Mouse (Mus musculus): ENCODE data around the gene Cnot10. TPM values are rescaled to one million over a fixed set of nuclear protein-coding genes. Genes with fewer than 3 reads are reported as not detected.

Cnot10 gene
- total RNA-seq, 2 experiments from 2014 or later, result 31.3 to 37.0 TPM

DNA sequence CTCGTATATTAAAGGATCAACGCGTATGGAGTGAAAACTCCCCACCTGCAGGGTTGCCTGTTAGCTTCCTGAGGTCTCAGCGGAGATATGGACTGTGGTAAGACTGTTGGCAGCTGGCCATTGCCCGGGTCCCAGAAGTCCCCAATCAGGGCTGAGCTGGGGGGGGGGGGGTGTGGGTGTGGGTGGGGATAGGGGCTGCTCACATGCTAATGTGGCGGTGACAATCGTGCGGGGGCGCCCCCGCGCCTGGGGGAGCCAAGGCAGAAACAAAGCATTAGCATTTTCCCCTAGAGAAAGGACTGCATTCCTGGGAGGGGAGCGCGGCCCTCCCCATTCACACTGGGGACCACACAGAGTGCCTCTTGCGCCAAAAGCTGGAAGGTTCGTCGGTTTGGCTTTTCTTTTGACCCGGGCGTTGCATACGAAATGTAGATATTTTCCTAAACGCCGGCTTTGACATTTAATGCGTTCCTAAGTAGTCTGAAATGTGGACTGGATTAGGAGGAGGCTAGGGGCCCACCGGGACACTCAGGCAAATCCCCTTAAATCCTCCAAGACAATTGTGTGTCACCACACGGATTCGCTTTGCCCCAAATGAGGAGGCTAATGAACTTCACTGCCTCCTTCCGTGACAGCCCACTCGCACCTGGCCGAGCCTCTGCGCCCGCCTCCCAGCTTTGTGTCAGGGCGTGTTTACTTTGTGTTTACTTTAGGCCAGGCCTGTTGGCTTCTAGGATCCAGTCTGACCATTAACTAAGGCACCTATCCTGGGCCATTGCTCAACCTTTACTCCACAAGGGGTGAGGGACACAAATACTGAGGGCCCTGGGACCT lies 55.6 kb downstream of the Cnot10 start:
- no peak for DNase-seq (ENCODE audit: low spot score in 2 of 2)

DNA sequence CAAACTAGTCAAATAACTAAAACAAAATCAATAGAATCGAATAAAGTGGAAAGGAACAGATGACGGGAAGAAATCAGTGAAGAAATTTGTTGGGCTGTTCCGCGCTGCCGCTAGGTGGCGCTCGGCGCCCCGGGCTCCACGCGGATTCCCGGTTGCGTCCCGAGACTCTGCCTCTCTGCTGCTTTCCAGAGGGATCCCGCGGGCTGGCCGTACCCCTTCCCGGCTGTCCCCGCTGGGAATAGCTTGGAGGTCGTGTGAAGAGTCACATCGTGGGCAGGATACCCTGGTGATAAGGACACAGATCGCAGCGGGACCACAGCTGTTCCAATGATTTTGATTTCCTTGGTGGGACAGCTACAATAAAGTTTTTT lies 56.2 kb downstream of the Cnot10 start:
- peak; percentile 60 to 74 for DNase-seq (ENCODE audit: low spot score in 2 of 2)

DNA sequence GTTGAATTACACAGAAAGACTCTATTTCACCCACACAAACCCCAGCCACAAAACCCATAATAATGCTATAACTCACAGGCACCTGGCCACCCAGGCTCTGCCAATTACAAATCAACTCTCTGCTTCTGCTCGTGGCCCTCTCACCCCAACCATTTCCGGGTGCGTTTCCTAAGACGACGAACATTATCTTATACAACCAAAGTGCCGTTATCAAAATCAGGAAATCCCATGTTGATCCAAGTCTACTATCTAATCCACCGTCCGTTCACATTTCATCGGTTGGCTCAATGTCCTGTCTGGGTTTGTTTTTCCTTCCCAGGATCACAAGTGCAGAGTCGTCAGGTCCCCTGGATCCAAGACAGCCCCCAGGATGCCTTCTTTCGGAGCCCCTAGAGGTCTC lies 61.3 kb downstream of the Cnot10 start:
- DNase-seq (ENCODE audit: low spot score in 2 of 2), result no peak

DNA sequence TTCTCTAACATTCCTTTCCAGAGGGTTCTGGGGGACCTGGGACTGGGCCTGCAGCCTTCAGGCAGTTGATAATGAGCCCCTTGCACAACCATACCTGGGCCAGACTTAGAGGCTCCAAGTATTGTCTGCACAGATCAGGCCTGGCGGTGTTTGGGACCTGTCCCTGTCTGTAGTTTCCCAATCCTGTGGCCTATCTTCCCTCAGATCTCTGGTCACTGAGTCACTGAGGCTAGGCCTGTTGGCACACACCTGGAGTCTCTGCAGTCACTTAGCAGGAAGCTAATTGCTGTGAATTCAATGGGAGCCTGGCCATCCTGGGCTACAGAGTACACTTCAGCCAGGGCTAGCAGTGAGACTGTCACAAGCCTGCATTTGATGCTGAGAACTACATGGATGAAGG lies 64.0 kb downstream of the Cnot10 start:
- DNase-seq (ENCODE audit: low spot score in 2 of 2), result no peak

DNA sequence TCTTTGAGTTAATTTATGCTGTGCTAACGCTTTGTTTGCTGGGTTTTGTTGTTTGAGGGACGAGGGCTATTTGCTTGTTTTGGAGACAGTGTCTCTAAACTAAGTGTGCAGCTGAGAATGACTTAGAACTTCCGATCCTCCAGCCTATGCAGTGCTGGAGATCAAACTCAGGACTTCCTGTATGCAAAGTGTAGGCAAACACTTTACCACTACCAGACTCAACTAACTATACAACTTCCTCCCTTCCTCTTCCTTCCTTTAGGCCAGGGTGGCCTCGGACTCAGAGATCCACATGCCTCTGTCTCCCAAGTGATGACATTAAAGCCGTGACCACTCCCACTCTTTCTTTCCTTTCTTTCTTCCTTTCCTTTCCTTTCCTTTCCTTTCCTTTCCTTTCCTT lies 66.5 kb downstream of the Cnot10 start:
- DNase-seq (ENCODE audit: low spot score in 2 of 2), result no peak

DNA sequence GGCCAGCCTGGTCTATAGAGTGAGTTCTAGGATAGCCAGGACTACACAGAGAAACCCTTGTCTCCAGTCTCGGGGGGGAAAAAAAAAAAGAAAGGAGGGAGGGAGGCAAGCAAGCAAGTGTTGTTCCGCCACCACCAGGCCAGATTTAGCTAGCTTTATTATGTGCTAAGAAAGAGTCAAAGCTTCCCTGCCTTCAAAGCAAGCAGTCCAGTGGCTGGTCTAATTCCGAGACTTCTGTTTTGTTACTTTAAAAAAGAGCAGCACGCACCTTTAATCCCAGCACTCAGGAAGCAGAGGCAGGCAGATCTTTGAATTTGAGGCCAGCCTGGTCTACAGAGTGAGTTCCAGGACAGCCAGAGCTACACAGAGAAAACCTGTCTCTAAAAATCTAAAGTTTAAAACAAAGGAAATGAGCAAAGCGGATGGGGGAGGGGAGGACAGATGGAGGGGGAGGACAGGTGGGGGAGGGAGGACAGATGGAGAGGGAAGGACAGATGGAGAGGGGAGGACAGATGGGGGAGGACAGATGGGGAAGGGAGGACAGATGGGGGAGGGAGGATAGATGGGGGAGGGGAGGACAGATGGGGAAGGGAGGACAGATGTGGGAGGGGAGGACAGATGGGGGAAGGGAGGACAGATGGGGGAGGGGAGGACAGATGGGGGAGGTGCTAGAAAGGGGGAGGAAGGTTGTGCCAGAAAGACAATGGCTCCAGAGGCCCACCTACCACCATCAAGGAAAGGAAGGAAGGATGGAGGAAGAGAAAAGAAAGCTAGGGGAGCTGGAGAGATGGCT lies 71.1 kb downstream of the Cnot10 start:
- no peak for DNase-seq (ENCODE audit: low spot score in 2 of 2)

DNA sequence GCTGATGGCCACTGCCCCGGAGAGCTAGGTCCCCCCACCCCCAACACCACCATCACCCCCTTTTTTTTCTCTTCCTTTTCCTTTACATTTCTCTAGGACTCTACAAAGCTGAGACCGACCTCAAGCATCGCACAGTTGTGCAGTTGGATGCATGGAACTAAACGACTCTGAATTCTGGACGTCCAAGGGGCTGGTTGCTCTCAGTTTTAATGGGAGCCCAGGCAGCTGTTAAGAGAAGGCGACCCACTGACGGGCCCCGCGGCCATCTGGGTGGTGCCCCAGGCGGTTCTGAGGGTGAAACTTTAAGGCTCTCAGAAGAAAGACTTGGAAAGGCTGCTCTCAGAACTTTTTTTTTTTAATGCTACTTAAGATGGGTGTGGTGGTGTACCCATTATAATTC lies 75.3 kb downstream of the Cnot10 start:
- DNase-seq (ENCODE audit: low spot score in 2 of 2), result no peak

DNA sequence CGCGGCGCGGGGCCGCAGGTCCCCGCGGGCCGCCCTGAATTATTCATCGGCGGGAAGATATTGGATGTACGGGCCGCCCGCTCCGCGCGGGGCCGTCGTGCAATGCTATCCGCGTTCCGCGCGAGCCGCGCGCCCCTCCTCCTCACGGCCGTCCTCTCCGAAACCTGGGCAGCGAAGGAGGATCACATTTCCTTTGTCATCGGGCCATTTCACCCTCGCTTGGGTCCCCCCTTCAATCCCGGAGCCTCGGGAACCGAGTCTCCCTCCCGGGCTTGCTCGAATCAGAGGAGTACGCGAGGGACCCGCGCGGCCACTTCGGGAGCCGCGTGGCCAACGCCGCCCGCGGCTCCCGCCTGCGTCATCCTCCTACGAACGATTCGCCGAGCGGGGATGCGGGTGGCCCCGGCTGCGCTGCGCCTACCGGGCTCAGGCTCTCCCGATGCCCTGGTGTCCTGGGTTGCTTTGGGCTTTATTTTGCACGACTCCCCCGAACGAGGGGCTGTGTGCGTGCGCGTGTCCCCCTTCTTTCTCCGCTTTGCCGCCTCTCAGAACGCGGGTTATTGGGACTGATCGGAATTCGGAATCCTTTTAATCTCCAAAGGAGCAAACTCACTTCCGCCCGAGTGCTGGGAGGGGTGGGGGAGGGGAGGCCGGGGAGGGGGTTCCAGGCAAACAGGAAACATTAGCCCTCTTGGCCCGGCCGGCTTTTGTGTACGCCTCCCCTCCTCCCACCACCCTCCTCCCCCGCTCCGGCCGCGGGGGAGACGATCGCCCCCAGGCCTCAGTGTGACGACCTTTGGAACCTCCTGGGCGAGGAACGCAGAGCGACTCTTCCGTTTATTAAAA lies 76.0 kb downstream of the Cnot10 start, which contains the start of gene Trim71:
Trim71 (minus strand) TSS at position 609 of the 846 bp plus-strand sequence.
- DNase-seq (ENCODE audit: low spot score in 2 of 2), result no peak

DNA sequence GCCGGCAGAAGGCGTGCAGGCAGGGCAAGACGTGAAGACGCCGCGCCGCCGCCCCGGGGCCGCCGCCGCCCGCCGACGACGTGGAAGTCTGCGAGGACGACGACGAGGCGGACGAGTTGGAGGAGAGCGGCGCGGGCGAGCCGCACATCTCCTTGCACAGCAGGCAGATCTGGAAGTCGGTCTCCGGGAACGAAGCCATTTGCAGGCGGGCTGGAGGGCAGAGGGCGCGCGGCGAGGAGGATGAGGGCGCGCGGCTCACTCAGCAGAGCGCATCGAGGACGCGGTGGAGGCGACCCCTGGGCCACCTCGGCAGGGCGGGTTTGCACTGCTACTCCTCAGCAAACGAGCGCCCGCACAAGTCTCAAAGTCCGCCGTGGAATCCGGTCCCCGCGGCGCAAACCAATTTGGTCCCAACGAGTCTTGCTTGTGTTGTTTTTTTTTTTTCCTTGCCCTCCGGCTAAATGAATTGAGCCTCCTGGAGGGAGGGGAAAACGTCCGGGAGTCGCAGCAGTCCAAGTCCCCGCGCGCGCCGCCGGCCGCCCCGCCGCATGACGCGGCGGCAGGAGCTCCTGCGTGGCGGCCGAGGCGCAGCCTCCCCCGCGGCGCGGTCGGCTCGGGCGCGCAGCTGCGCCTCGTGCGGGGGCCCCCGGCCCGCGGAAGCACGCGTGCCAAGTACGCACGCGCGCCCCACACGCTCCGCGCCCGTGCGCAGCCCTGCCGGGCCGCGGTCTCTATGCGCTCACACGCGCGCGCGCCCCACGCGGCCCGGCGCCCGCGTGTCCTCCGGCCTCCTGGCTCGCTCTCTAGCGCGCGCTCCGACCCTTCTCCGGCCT lies 76.8 kb downstream of the Cnot10 start:
- DNase-seq (ENCODE audit: low spot score in 2 of 2), result no peak

DNA sequence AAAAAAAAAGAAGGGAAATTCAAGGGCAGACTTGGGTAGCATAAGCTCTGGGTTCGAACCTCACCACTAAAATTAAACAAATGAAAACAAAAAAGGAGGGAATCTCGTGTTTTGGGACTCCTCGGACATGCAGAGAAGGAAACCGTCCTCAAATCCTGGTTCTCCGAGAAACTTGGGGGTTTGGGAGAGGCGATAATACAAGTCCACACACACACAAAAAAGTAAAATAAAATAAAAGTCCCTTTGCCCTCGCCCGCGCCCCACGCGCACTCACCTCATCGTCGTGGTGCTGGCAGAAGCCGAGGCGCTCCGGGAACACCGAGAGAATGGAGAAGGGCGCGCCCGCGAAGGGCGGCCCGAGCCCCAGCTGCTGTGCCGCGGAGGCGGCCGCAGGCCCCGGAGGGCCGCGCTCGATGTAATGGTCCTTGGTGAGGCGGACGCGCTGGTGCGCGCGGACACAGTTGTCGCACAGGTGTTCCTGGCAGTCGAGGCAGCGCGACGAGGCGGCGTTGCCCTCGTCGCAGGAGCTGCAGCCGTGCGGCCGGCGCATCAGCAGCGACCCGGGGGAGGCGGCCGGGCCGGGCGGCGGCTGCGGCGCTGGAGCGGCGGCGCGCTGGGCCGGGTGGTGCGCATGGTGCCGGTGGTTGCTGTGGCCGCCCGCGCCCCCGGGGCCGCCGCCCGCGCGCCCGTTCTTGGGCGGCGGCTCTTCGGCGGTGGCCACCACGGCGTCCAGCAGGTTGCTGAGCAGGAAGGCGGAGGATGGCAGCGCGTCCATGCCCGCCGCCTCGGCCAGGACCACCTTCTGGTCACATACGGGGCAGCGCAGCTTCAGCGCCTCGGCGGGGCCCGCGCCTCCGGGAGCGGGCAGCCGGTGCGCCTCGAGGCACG lies 77.7 kb downstream of the Cnot10 start:
- DNase-seq (ENCODE audit: low spot score in 2 of 2), result no peak

DNA sequence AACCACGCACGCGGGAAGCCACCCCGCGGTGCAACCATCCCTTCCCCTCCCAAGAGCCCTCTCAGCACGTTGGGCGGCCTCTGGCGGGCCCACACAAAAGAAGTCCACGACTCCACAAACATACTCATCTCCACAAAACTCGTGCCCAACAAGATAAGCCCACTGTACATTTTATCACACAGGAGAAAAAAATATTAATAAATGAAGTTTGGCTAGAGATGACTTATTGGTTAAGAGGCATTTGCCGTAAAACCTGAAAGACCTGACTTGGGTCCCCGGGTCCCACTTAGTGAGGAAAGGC lies 78.4 kb downstream of the Cnot10 start:
- no peak for DNase-seq (ENCODE audit: low spot score in 2 of 2)

DNA sequence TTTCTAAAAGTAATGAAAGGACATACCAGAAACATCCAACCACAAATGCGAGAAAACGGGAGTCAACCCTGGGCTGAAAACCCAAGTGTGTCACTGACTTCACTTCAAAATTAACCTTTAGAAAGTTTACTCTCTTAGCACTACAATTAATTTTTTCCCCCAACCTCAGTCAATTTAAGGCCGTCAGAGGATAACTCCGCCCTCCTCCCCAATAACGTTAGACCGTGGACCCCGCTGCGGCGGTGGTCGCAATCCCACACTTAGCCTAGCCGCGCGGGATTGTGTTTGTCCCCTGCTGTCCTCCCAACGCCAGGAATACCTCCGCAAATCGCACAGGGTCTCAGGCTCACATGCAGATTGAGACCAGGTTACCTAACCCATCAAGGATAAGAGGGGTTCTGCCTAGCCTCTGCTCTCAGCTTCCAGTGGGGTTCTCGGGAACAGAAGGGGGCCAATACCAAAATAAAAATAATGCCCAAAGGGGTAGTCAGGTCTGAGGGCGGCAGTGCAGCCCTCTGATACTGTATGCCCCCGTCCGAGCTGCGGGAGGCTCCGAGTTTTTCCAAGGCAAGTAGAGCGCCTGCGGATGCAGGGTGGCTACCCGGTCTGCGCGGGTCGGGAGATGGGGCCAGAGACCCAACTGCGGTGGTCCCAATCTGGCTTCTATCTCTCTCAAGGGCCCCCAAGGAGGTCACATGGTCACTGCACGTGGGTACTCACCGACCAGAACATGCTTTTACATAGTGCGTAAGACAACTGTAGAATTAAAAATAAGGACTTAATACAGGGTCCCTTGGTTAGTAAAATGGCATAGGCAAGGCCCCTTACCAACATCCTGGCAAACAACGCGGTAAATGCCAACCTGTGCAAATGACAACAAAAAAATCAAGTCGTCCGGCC lies 79.0 kb downstream of the Cnot10 start:
- DNase-seq (ENCODE audit: low spot score in 2 of 2), result no peak

DNA sequence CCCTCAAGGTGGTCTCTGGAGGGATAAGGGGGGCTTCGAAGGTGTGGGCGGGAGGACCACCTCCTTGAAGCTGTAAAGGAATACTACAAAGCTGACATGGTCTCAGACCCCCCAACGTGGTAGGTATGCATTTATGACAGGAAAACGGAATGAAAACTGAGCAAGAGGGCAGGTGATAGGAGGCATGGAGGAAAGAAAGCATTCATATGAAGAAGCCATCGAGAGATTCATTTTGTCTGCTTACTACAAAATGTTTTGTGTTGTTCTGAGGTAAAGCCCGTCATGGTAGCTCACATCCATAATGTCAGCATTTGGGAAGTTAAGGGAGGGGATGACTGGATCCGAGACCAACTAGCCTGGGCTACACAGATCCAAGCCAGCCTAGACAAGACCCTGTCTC lies 79.8 kb downstream of the Cnot10 start:
- no peak for DNase-seq (ENCODE audit: low spot score in 2 of 2)

DNA sequence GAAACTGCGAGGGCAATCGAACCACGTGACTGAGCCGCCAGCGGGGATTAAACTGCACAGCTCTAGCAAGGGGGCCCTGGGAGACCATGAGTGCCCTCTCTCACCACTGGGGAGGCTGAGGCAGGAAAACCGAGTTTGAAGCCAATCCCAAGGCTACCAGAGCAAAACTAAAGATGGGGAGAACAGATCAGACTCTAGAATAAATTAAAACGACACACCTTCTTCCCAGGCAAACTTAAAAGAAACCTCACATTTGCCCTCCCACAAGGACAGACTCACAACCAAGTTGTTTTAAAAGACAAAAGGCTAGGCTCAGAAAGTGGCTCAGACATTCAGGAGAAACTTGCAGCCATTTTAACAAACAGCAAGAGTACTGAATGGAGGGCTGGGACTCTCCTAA lies 82.9 kb downstream of the Cnot10 start:
- no peak for DNase-seq (ENCODE audit: low spot score in 2 of 2)

DNA sequence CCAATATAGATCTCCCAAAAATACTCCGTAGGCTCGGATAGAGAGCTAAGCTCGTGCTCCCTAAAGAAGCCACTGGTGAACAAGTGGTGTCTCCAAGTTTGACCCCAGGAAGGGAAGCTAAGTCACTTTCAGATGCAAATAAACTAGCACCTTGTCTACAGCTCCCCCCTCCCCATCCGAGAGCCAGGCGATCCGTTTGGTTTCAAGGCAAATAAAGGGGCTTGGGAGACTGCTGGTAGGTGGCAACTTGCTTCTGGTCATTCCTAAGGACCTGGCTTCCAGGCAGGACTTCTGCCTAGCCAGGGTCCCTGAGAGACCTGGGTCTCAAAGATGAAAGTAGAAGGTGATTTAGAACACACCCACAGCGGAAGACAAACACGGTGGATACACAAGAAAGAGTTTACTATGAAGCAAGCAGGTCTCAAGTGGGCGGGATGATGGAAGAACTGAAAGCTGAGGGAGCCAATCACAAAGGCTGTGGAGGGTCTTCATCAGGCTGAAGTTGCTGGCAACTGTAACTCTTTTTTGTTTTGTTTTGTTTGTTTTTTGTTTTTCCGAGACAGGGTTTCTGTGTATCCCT lies 83.6 kb downstream of the Cnot10 start:
- DNase-seq (ENCODE audit: low spot score in 2 of 2), result no peak

DNA sequence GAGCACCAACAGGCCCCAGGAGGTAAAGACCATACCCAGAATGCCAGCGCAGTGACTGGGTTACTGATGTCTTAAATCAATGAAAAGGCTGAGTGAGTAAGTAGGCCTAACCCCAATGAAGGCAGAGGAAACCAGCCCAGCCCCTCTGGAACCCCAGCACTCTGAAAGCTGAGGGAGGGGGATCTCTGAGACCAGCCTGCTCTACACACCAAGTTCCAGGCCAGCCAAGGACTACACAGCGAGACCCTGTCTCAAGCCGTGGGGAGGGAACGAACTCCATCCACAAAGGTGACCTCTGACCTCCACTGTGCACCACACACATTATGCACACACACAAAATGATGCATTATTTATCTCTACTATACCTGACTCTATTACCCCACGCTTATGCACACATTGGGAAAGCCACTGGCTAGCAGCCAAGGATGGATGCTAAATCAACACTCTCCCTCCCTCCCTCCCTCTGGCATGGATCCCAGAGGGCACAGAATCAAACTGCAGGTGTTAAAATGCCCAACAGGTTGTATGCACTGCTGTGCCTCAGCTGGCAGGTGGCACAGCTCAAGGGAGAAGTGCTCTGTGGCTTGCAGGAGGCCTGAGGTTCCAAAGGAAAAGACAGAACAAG lies 85.5 kb downstream of the Cnot10 start:
- DNase-seq (ENCODE audit: low spot score in 2 of 2), result no peak

DNA sequence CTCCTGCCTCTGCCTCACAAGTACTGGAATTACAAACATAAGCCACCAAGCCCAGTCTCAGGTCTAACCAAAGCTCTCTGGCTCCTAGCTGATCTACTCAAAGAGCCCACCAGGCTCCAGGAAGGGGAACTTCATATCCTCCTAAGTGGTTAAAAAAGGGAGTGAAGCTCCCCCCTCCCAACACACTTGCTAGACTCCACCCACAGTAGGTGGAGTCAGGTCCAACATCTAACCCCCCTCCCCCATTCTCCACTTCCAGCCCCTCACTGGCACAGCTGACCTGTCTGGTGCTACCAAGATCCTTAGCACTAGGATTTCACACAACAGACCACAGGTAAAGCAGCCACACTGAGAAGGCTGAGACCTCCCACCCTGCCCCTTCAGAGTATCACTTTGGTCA lies 86.2 kb downstream of the Cnot10 start:
- no peak for DNase-seq (ENCODE audit: low spot score in 2 of 2)

DNA sequence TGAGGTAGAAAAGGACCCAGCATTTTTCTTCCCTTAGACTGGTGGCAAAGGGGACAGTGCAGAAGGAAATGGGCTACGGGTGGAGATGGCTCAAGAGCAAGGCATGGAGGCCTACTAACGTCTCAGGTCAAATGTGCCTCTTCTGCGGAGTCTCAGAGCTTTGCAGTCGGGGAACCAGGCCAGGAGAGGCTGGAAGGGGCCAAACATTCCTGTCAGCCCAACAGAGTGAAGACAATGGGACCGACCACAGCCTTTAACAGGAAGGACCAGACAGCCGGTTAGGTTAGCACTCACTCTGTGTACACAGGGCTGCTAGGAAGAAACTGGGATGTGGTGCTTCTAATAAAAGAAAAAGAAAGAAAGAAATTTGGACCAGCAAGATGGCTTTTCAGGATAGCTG lies 90.0 kb downstream of the Cnot10 start:
- peak in 1 of 2 experiments; percentile 28 for DNase-seq (ENCODE audit: low spot score in 2 of 2)

Measured in gastrocnemius, postnatal 4 days (tissue).